Mouse (Mus musculus) heart, adult 2 months (tissue): ENCODE measurements around the gene Acvr1b.

ENCODE experiments used
- CTCF ChIP-seq: fragments of 200-600 bp; IDR thresholded peaks from 2 replicates; pipeline ENCODE4 v1.8.1; 2022; ENCODE audit warnings: antibody characterized with exemption, mild to moderate bottlenecking, moderate library complexity
- POLR2A ChIP-seq: fragments of 200-500 bp; IDR thresholded peaks from 2 replicates; pipeline ENCODE4 v1.6.1; 2011; ENCODE audit warnings: mild to moderate bottlenecking, low read depth, low read length, control low read depth; ENCODE audit not compliant: insufficient read depth

DNA sequence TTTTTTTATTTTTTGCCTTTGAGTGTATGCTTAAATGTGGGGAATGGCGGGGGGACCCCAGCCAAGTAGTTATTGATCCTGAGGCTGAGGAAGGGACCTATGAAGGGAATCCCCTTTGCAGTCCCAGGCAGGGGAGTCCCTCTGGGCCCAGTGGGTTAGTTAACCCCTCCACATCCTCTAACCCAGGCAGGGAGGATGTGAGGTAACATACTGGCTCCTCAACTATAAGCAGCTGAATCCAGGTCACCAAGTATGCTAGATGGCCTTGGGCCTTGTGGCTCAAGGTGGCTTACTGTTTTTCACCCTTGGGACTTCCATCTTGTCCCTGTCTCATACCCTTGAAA is 73.3 kb downstream of the Acvr1b start:
- TF ChIP-seq CTCF (no peak), POLR2A (no peak)
